Mouse (Mus musculus): ENCODE measurements around the gene BC030870.

DNA sequence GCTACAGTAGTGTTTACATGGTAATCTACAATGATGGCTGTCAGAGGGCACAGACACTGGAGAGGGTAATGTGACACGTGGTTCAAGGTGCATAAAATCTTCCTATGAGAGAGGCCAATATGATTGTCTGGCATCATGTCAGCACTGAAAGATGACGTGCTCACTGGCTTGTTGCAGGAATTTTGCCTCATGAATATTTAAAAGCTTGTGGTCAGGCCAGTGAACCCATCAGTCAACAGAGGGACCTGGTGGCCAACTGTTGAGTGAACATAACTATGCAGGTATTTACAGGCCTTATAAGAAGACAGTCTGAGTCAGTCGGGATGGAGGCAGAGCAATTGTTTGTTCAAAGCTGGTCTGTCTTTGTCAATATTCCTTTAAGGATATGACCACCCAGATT lies 29.6 kb downstream of the BC030870 start:
- TF ChIP-seq POLR2A (IDR thresholded peaks at IDR 0.05; ENCODE audit: low read depth, low read length) (no peak), CTCF (IDR thresholded peaks at IDR 0.05; ENCODE audit: extremely low read depth, insufficient read length, insufficient replicate concordance, low read depth, low read length) (no peak)

All from small intestine, adult 2 months (tissue).